Mouse (Mus musculus) midbrain, embryonic 11.5 days (tissue): ENCODE measurements around the gene Stk36. TPM values are rescaled to one million over a fixed set of nuclear protein-coding genes. Genes with fewer than 3 reads are reported as not detected.
A peak's percentile ranks its signal among the peaks of the same experiment; 100 is the strongest.

Experiments
- ATAC-seq: fragments of 200-750 bp; cut with Nextera tagmentation; 2 replicates; pipeline ENCODE4 v1.8.0; 2017; ENCODE audit warnings: moderate TSS enrichment, moderate library complexity; ENCODE audit not compliant: low FRiP score
- DNase-seq: peaks from one replicate; pipeline ENCODE4 v3.0.0; 2015; ENCODE audit warnings: low spot score; ENCODE audit errors: missing footprints
- H3K27ac ChIP-seq: fragments of 300-500 bp; sonication (generic); 2 replicates; pipeline ENCODE4 v1.5.1; 2014; ENCODE audit warnings: low read depth, low read length
- H3K27me3 ChIP-seq: fragments of 300-500 bp; sonication (generic); 2 replicates; pipeline ENCODE4 v1.6.1; 2014; ENCODE audit warnings: mild to moderate bottlenecking, low read length, moderate library complexity, mixed read lengths; ENCODE audit not compliant: control insufficient read depth, insufficient read depth
- H3K36me3 ChIP-seq: fragments of 300-500 bp; sonication (generic); 2 replicates; pipeline ENCODE4 v1.6.1; 2014; ENCODE audit warnings: mild to moderate bottlenecking, low read length, moderate library complexity, mixed read lengths; ENCODE audit not compliant: control insufficient read depth, insufficient read depth
- H3K4me1 ChIP-seq: fragments of 300-500 bp; sonication (generic); 2 replicates; pipeline ENCODE4 v1.6.1; 2014; ENCODE audit warnings: low read length; ENCODE audit not compliant: control insufficient read depth, insufficient read depth
- H3K4me2 ChIP-seq: fragments of 300-500 bp; sonication (generic); 2 replicates; pipeline ENCODE4 v1.6.1; 2014; ENCODE audit warnings: mild to moderate bottlenecking, moderate library complexity
- H3K4me3 ChIP-seq: fragments of 300-500 bp; sonication (generic); 2 replicates; pipeline ENCODE4 v1.5.1; 2014; ENCODE audit warnings: low read depth, low read length
- H3K9ac ChIP-seq: fragments of 300-500 bp; sonication (generic); 2 replicates; pipeline ENCODE4 v1.6.1; 2014; ENCODE audit warnings: low read length
- H3K9me3 ChIP-seq: fragments of 300-500 bp; sonication (generic); 2 replicates; pipeline ENCODE4 v1.6.1; 2016; ENCODE audit warnings: low read length; ENCODE audit not compliant: control insufficient read depth
- WGBS: fragments of 180-500 bp; shearing (Covaris S2); extraction: QIAGEN DNeasy Blood & Tissue Kit; methylation state at CpG from one replicate; pipeline ENCODE4 v1.1.7; 2014; 5-methylcytosine and 5-hydroxymethylcytosine counted together
- microRNA-seq: library from miRNA; unstranded; fragments of <30 nt; microRNA quantifications from one replicate; pipeline ENCODE4, GENCODE M21; 2017
- polyA plus RNA-seq: library from polyadenylated mRNA; unstranded; fragments of >200 nt; fragmentation: Nextera tagmentation; extraction: Ambion mirVana; gene quantifications from 2 replicates; pipeline ENCODE4 v1.2.1, GENCODE M21; 2014

Stk36 gene
- polyA plus RNA-seq, 1 experiment from 2014 or later, result 18.5 TPM

DNA sequence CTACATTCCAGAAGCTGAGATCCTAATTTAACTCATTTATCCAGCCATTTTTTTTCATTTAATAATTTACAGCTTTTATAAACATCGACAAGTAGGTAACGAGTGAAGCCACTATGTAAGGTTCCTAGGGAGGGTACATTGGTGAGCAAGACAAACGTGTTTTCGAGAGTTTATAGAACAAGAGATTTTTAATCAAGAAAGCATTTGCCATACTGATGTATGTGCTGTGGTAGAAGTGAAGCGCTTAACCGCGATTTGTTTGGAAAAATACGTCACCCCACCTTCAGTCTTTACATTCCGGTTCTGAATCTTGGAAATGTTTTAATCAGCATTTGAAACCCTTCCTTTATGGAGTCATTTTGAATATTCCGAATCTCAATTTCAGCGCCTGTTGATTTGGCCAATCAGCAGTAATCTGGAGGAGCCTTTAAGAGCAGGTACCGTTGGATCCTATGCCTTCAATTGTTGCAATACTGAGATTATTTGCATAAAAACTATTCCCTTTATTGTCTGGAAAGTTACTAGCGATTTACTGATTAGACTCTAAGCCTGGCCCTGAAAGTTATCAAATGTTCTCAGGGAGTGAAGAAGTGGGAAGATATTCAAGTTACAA is 61.1 kb downstream of the Stk36 start:
- Histone ChIP-seq H3K27me3 (no peaks in the 10 kb centered on the region), H3K27ac (peak overlapping the region; percentile 70; the same call in 1 of the 2 replicates), H3K4me2 (peak overlapping the region; percentile 35), H3K4me3 (peak overlapping the region; percentile 67), H3K9ac (peak overlapping the region; percentile 84), H3K9me3 (no peaks in the 10 kb centered on the region), H3K36me3 (0 out of 2 replicates have a peak, but pooled peaks cover 3% of the 10 kb centered on the region), H3K4me1 (no peaks in the 10 kb centered on the region)
- DNase-seq, result peak; percentile 93
- no peak for ATAC-seq
- 4% methylated on average over 13 of the region's 13 CpGs for WGBS

DNA sequence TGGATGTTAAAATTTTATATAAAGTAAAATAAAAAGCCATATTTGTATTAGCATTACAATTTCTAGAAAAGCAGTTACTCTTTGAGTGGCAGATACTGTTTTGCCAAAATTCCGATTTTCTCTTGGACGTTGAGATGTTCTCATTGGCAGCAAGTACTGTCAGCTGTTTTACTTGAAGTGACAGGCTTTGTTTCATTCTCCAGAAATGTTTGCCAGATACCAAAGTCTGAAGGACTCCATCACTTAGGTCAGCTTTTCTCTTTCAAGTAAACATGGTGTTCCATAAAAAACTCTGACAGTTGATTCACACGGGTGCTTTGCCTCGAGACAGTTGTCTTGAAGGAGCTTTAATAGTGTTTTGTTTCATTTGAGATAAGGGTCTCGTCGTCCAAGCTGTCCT is 63.9 kb downstream of the Stk36 start:
- Histone ChIP-seq H3K36me3 (0 out of 2 replicates have a peak, but pooled peaks cover 3% of the 10 kb centered on the region), H3K9me3 (no peaks in the 10 kb centered on the region), H3K27me3 (no peaks in the 10 kb centered on the region), H3K27ac (no peak overlapping the region), H3K4me3 (no peak overlapping the region), H3K9ac (no peak overlapping the region), H3K4me2 (no peak overlapping the region), H3K4me1 (no peaks in the 10 kb centered on the region)
- WGBS, result 85% methylated on average over 6 of the region's 6 CpGs
- DNase-seq (no peak), ATAC-seq (no peak)

DNA sequence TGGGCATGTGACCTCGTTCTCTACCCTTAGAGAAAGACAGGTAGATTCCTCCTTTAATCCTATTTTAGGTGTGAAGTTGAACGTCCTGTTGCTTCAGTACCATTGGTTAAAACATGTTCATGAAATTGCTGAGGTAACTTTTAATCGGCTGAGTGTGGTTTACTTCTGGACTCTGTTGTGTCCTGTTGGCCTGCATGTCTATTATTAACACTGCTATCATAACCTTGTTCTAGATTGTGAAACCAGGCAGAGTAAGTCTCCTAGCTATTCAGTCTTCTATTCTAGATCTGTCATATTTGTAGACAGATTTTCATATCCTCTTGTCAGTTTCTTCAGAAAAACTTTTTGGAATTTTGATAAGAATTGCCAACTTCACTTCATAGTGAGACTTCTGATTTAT is 67.1 kb downstream of the Stk36 start:
- Histone ChIP-seq H3K36me3 (peaks cover 10% of the 10 kb centered on the region; the same call in 1 of the 2 replicates), H3K4me2 (no peak overlapping the region), H3K4me3 (no peak overlapping the region), H3K27me3 (no peaks in the 10 kb centered on the region), H3K27ac (no peak overlapping the region), H3K9ac (no peak overlapping the region), H3K9me3 (no peaks in the 10 kb centered on the region), H3K4me1 (no peaks in the 10 kb centered on the region)
- ATAC-seq, result no peak
- DNase-seq, result no peak
- WGBS, result 89% methylated on average over 3 of the region's 3 CpGs

DNA sequence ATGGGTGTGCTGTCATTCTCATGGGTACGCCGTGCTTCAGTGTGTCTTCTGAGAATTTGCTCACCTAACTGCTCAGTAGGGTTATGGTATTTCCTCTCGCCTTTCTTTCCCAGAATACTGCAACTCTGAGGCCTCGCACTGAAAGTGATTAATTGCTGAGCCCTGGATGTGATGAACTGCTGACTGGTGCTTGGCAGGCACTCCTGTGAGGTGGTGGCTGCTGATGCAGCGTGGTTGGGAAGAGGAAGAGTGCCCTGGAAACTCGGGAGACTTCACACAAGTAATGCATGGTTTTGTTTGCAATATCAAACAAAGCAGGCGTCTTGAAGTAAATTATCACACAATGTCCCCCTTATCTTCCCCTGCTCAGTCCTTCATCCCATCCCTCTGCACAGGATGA is 71.5 kb downstream of the Stk36 start:
- Histone ChIP-seq H3K4me2 (no peak overlapping the region), H3K9ac (no peak overlapping the region), H3K27me3 (no peaks in the 10 kb centered on the region), H3K4me3 (no peak overlapping the region), H3K27ac (no peak overlapping the region), H3K4me1 (no peaks in the 10 kb centered on the region), H3K36me3 (peaks cover 7% of the 10 kb centered on the region; the same call in 1 of the 2 replicates), H3K9me3 (no peaks in the 10 kb centered on the region)
- 93% methylated on average over 7 of the region's 7 CpGs for WGBS
- DNase-seq (no peak), ATAC-seq (no peak)

DNA sequence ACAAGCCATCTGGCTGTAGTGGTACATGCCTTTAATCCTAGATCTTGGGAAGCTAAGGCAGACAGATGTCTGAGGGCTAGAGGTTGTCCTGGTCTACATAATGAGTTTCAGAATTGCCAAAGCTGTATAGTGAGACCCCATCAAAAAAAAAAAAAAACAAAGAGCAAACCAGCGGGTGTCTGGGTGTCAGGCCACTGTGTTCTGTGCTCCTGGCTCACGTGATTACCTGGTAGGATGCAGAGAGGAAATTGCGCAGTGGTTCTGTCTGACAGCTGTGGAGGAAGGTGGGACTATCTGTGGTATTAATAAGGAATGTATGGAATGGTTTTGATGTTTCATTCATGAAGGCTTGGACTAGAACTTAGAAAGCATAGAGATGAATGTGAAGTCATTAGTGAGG is 75.6 kb downstream of the Stk36 start:
- Histone ChIP-seq H3K4me2 (no peak overlapping the region), H3K27me3 (no peaks in the 10 kb centered on the region), H3K4me3 (no peak overlapping the region), H3K4me1 (no peaks in the 10 kb centered on the region), H3K9me3 (no peaks in the 10 kb centered on the region), H3K36me3 (peaks cover 28% of the 10 kb centered on the region), H3K9ac (no peak overlapping the region), H3K27ac (no peak overlapping the region)
- WGBS, result 88% methylated on average over 3 of the region's 3 CpGs
- ATAC-seq, result no peak
- no peak for DNase-seq

DNA sequence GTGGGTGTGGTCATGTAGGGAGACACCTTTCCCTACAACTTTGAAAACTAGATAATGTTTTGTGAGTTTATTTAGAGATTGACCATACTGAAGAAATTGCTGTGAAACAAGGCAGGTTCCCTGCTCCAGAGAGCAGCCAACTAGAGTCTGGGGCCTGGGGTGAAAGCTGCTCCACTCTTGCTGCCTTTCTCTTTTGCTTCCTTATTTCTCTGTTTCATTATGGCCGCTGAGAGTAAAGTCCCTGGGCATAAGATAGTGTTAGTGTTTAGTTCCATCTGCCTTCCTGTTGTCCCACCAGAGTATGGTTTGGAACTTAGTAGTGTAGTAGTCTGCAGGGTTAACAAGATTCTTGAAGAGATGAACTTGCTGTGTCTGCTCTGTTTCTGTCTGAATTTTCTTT is 76.6 kb downstream of the Stk36 start:
- H3K4me1 ChIP-seq, result no peaks in the 10 kb centered on the region
- no peak for ATAC-seq
- 84% methylated on average over 1 of the region's 1 CpGs for WGBS
- no peaks in the 10 kb centered on the region for H3K9me3 ChIP-seq
- no peak for DNase-seq
- H3K4me3 ChIP-seq, result no peak overlapping the region
- no peak overlapping the region for H3K9ac ChIP-seq
- H3K27ac ChIP-seq, result no peak overlapping the region
- no peaks in the 10 kb centered on the region for H3K27me3 ChIP-seq
- peaks cover 28% of the 10 kb centered on the region for H3K36me3 ChIP-seq
- no peak overlapping the region for H3K4me2 ChIP-seq

Small RNA genes within 50 kb of the gene (microRNA-seq; reads per million reads assigned to microRNA genes)
- gene Gm25035, result not detected

Other genes with a start within 250 kb of the Stk36 start
- gene Catip, start 239.3 kb upstream of the Stk36 start, polyA plus RNA-seq, result 0.05 and 0.22 TPM in 2 replicates
- 1.6 and 2.1 TPM in 2 replicates for gene Slc11a1, start 226.2 kb upstream of the Stk36 start, polyA plus RNA-seq
- gene Ctdsp1, start 209.9 kb upstream of the Stk36 start, polyA plus RNA-seq, result 33.4 and 37.9 TPM in 2 replicates
- 0.19 and 0.23 TPM in 2 replicates for gene Vil1, start 192.1 kb upstream of the Stk36 start, polyA plus RNA-seq
- 100.0 and 107 TPM in 2 replicates for gene Cnot9, start 95.4 kb upstream of the Stk36 start, polyA plus RNA-seq
- gene Plcd4, start 58.6 kb upstream of the Stk36 start, polyA plus RNA-seq, result 1.2 and 1.4 TPM in 2 replicates
- gene Usp37, start 57.2 kb upstream of the Stk36 start, polyA plus RNA-seq, result 46.9 and 52.3 TPM in 2 replicates
- 6.9 and 8.3 TPM in 2 replicates for gene Zfp142, start 13.2 kb upstream of the Stk36 start, polyA plus RNA-seq
- 16.9 and 22.0 TPM in 2 replicates for gene Bcs1l, start 13.2 kb upstream of the Stk36 start, polyA plus RNA-seq
- gene Rnf25, start within 50 bp of the Stk36 start, polyA plus RNA-seq, result 9.0 and 11.4 TPM in 2 replicates
- 40.5 and 41.8 TPM in 2 replicates for gene Ttll4, start 60.3 kb downstream of the Stk36 start, polyA plus RNA-seq
- gene Cyp27a1, start 112.1 kb downstream of the Stk36 start, polyA plus RNA-seq, result 6.7 and 7.1 TPM in 2 replicates
- not detected in 2 replicates for gene Prkag3, start 147.8 kb downstream of the Stk36 start, polyA plus RNA-seq
- gene Wnt6, start 170.4 kb downstream of the Stk36 start, polyA plus RNA-seq, result 3.3 and 3.4 TPM in 2 replicates
- 1.4 and 2.3 TPM in 2 replicates for gene Wnt10a, start 190.1 kb downstream of the Stk36 start, polyA plus RNA-seq